Mouse (Mus musculus) spleen, postnatal 14 days (tissue): Measurements from ENCODE around the gene Gm17662.

ENCODE experiments used
- DNase-seq, 2 experiments: peaks; one replicate each; pipeline ENCODE4 v3.0.0; 2021 to 2022; ENCODE audit warnings: low spot score in 2 of 2

Gm17662 gene

GRCm38 (mm10) chr4:104857029-104857428, at the start of gene Gm17662:
Gene Gm17662, plus strand, starts transcription at chr4:104857329.
- DNase-seq, result no peak

- no peak for DNase-seq
Measured at GRCm38 (mm10) chr4:104810710-104811286, 46.3 kb upstream of the Gm17662 start.

- DNase-seq, result no peak
Measured at GRCm38 (mm10) chr4:104813617-104814016, 43.5 kb upstream of the Gm17662 start.

GRCm38 (mm10) chr4:104816519-104817232, 40.5 kb upstream of the Gm17662 start:
- DNase-seq, result no peak

- DNase-seq, result no peak
Measured at GRCm38 (mm10) chr4:104817509-104817908, 39.6 kb upstream of the Gm17662 start.

- DNase-seq, result no peak
Measured at GRCm38 (mm10) chr4:104818986-104819385, 38.1 kb upstream of the Gm17662 start.

- no peak for DNase-seq
Measured at GRCm38 (mm10) chr4:104819891-104820290, 37.2 kb upstream of the Gm17662 start.

- no peak for DNase-seq
Measured at GRCm38 (mm10) chr4:104823597-104824101, 33.5 kb upstream of the Gm17662 start.

- no peak for DNase-seq
Measured at GRCm38 (mm10) chr4:104824381-104825077, 32.6 kb upstream of the Gm17662 start.

GRCm38 (mm10) chr4:104828939-104829338, 28.2 kb upstream of the Gm17662 start:
- DNase-seq, result no peak

GRCm38 (mm10) chr4:104835096-104835495, 22.0 kb upstream of the Gm17662 start:
- no peak for DNase-seq

GRCm38 (mm10) chr4:104838342-104838741, 18.8 kb upstream of the Gm17662 start:
- no peak for DNase-seq

GRCm38 (mm10) chr4:104842204-104842603, 14.9 kb upstream of the Gm17662 start:
- DNase-seq, result no peak

GRCm38 (mm10) chr4:104843546-104843945, 13.6 kb upstream of the Gm17662 start:
- no peak for DNase-seq

- DNase-seq, result no peak
Measured at GRCm38 (mm10) chr4:104855216-104855615, 1.9 kb upstream of the Gm17662 start.

GRCm38 (mm10) chr4:104857823-104858222, 694 bp downstream of the Gm17662 start:
- no peak for DNase-seq

- DNase-seq, result no peak
Measured at GRCm38 (mm10) chr4:104861241-104861640, 4.1 kb downstream of the Gm17662 start.

GRCm38 (mm10) chr4:104864397-104864796, 7.3 kb downstream of the Gm17662 start:
- no peak for DNase-seq

GRCm38 (mm10) chr4:104869581-104869980, 12.5 kb downstream of the Gm17662 start:
- DNase-seq, result no peak

- no peak for DNase-seq
Measured at GRCm38 (mm10) chr4:104870196-104870595, 13.1 kb downstream of the Gm17662 start.

GRCm38 (mm10) chr4:104875832-104876231, 18.7 kb downstream of the Gm17662 start:
- no peak for DNase-seq

GRCm38 (mm10) chr4:104876323-104876722, 19.2 kb downstream of the Gm17662 start, which contains the start of gene C8a:
Gene C8a, minus strand, starts transcription at chr4:104876398.
- no peak for DNase-seq

GRCm38 (mm10) chr4:104887486-104887885, 30.4 kb downstream of the Gm17662 start:
- no peak for DNase-seq
